ENCODE assay signal across 8 mouse cellular contexts in the genomic region with DNA sequence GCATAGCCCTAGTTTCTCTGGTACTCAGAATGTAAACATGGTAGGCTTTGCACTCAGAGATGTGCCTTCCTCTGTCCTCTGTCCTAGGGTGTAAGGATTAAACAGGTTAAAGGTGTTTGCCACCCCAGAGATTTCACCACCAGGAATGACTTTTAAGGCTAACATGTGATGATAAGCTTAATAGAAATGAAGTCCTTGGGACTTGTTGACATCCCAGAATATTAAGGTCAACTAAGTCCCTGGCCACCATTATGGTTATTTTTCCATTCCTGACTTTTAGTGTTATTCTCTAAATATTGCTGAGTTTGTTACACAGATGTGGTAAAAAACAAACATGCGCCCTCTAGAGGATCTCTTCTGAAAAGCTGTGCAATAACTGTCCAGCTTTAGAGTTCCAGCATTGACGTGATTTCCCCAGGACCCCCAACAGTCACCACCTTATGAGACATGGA.
DNase-seq lines count a peak whose midpoint lies in the region; ATAC-seq lines count a peak whose summit lies in the region.

No protein-coding gene starts in this region.

- 0 out of 2 replicates have a peak, but pooled peaks cover 2% of the 10 kb centered on the region for H3K36me3 ChIP-seq in hindbrain, embryonic 13.5 days
- H3K36me3 ChIP-seq in neural tube, embryonic 14.5 days (ENCODE audit: control insufficient read depth, insufficient read depth, low read length), result no peaks in the 10 kb centered on the region; the same call in 1 of the 2 replicates

- 6% methylated on average over 2 of the region's 2 CpGs for WGBS in hindbrain, embryonic 13.5 days
- 11% methylated on average over 2 of the region's 2 CpGs for WGBS in neural tube, embryonic 14.5 days

- no peak overlapping the region for H3K4me2 ChIP-seq in hindbrain, embryonic 13.5 days
- no peak overlapping the region for H3K4me2 ChIP-seq in neural tube, embryonic 14.5 days (ENCODE audit: low read depth, low read length)

- ATAC-seq in hindbrain, embryonic 13.5 days (ENCODE audit: low FRiP score), result 0 out of 2 replicates have a peak, but pooled peaks have one; percentile 43
- ATAC-seq in neural tube, embryonic 14.5 days (ENCODE audit: low read depth), result peak; percentile 57; the same call in 1 of the 2 replicates

- H3K27me3 ChIP-seq in hindbrain, embryonic 13.5 days, result no peaks in the 10 kb centered on the region
- H3K27me3 ChIP-seq in neural tube, embryonic 14.5 days (ENCODE audit: control insufficient read depth, insufficient read depth, low read length), result no peaks in the 10 kb centered on the region

- peak; percentile 58 for DNase-seq in kidney, adult 9 months
- DNase-seq in kidney, adult 18-20 months, result no peak
- peak; percentile 59 for DNase-seq in CD4-positive helper T cell, adult 2 months (ENCODE audit: low read depth, low spot score)
- peak; percentile 54 for DNase-seq in R1 (ENCODE audit: low read depth, low spot score)
- DNase-seq in T-cell, adult 2 months (ENCODE audit: low spot score), result no peak
- no peak for DNase-seq in ovary, adult 18-20 months (ENCODE audit: low spot score)

- H3K9me3 ChIP-seq in hindbrain, embryonic 13.5 days, result no peaks in the 10 kb centered on the region
- H3K9me3 ChIP-seq in neural tube, embryonic 14.5 days (ENCODE audit: control insufficient read depth, low read length), result no peaks in the 10 kb centered on the region

- no peak overlapping the region for H3K27ac ChIP-seq in hindbrain, embryonic 13.5 days
- H3K27ac ChIP-seq in neural tube, embryonic 14.5 days (ENCODE audit: low read depth, low read length), result no peak overlapping the region

- no peak overlapping the region for H3K4me3 ChIP-seq in hindbrain, embryonic 13.5 days
- no peak overlapping the region for H3K4me3 ChIP-seq in neural tube, embryonic 14.5 days (ENCODE audit: low read depth, low read length)

- no peaks in the 10 kb centered on the region for H3K4me1 ChIP-seq in hindbrain, embryonic 13.5 days (replicated peaks)
- no peaks in the 10 kb centered on the region for H3K4me1 ChIP-seq in neural tube, embryonic 14.5 days (ENCODE audit: control insufficient read depth, insufficient read depth, low read length)

- no peak overlapping the region for H3K9ac ChIP-seq in hindbrain, embryonic 13.5 days
- no peak overlapping the region for H3K9ac ChIP-seq in neural tube, embryonic 14.5 days (replicated peaks; ENCODE audit: low read depth, low read length)

Comparison
In these comparisons a context has a peak if more than half of its experiments do, and no peak if none do; other contexts are left out.
1. DNase-seq: peak in kidney, adult 9 months (single experiment), CD4-positive helper T cell, adult 2 months (single experiment) and R1 (single experiment); none in kidney, adult 18-20 months (single experiment), T-cell, adult 2 months (single experiment) and ovary, adult 18-20 months (single experiment).